ENCODE assay signal across 19 mouse cellular contexts in genomic region chr12:73308711-73309110, GRCm38 (mm10).
"Had no signal": no experiment of that assay in that cellular context is flagged by ENCODE, and none has a peak within 500 bp of the region (broad histone marks: within the 10 kb centered on the region; RNA-seq: fewer than 3 reads in every experiment).

No protein-coding gene starts in this region.

- DNase-seq: kidney, postnatal 36 days; left cerebral cortex, postnatal 4 days; liver, postnatal 0 days; lung, embryonic 14.5 days; lung, postnatal 36 days; right cerebral cortex, postnatal 4 days; thymus, adult 2 months; thymus, postnatal 14 days; thymus, postnatal 4 days had no signal

- H3K4me3 ChIP-seq: limb, embryonic 12.5 days; limb, embryonic 15.5 days; megakaryocyte, embryonic 14.5 days; midbrain, embryonic 10.5 days; midbrain, embryonic 13.5 days had no signal

- H3K27ac ChIP-seq: kidney, postnatal 0 days; limb, embryonic 12.5 days; limb, embryonic 15.5 days; liver, embryonic 14.5 days; midbrain, embryonic 10.5 days; midbrain, embryonic 13.5 days; stomach, postnatal 0 days had no signal

- H3K4me1 ChIP-seq: limb, embryonic 12.5 days; limb, embryonic 15.5 days; midbrain, embryonic 10.5 days; midbrain, embryonic 13.5 days had no signal

- ATAC-seq: liver, postnatal 0 days; lung, postnatal 0 days; midbrain, embryonic 13.5 days; midbrain, embryonic 16.5 days had no signal
